Mouse (Mus musculus): Measurements from ENCODE around the gene Tmco3. TPM values are rescaled to one million over a fixed set of nuclear protein-coding genes. Genes with fewer than 3 reads are reported as not detected.
A peak's percentile ranks its signal among the peaks of the same experiment; 100 is the strongest.

Tmco3 gene
- polyA plus RNA-seq (2021) = 93.8 TPM

DNA sequence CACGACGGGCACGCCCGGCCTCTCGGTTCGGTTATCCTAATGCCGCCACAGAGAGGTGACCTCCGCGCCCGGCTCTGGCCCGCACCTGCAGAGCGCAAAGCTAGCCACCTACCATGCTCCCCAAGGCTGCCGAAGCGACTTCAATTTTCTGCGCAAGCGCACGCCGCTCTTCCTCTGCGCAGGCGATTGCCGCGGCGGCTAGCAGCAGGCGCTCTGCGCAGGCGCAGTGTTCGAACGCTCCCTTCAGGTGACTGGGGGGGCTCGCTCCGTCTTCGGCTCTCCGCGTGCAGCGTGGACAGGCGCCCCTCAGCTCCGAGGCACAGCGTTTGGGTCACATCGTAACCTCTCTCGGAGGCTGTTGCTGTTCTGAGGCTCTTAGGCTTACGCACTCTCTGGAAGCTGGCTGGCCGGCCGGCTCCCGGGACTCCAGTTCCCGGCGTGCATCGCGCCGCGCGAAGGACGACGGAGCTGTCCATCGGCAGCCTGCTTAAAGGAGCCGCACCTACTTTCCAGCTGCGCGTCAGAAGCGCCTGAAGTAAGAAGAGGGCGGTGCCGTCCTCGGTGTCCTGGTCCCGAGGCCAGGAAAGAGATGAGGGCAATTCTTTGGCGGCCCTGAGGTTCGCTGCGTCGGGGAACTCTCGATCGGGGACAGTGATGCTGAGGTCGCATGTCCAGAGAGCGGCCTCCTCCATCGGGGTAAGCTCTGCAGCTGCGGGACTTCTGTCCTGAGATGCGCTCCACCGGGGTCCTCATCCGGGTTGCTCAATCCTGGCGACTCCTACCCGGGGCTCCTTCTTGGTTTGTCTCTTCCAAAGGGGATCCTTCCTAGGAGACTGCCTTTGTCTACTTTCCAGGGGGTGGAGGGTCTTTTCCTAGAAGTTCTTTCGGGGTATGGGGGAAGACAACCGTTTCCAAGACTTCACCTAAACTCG is at the start of gene Tmco3, which contains the start of gene Dcun1d2:
TSS of gene Tmco3 (plus strand) at position 499 of the 932 bp plus-strand sequence.
TSS of gene Dcun1d2 (minus strand) at position 440 of the 932 bp plus-strand sequence.
- POLR2A ChIA-PET = interaction anchor here (0.5 to 1.1 kb wide), 3 partner anchors 11 to 315 kb away, joined by 3 to 4 read pairs (median 3); no protein-coding TSS in a partner anchor
- TF ChIP-seq CTCF (IDR thresholded peaks at IDR 0.05) = no peak

DNA sequence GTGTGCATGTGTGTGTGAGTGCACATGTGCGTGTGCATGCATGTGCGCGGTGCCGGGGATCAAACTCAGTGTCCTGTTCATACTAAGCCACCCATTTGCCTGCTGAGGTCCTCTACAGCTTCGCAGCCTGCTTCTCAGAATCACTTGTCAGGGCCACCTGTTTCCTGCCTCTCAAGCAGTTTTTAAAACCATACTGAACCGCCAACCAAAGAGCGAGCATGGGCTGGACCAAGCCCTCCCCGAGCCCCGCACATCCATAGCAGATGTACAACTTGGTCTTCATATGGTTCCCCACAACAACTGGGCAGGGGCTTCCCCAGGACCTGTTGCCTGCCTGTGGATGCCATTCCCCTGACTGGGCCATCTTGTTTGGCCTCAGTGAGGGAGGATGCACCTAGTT is 47.9 kb upstream of the Tmco3 start:
- ChIA-PET CTCF (no interaction called here), POLR2A (no interaction called here)
- DNase-seq (ENCODE audit: low read depth, low spot score) (no peak), ATAC-seq (no peak)
- H3K27me3 ChIP-seq = peaks cover 27% of the 10 kb centered on the region
- in situ Hi-C loops (cut with MboI; ENCODE audit: low pct_unique_long_range_greater_than_20kb) = no loop called here
- no peak for TF ChIP-seq CTCF (IDR thresholded peaks at IDR 0.05)

More for the DNA sequence above, at the start of gene Tmco3, which contains the start of gene Dcun1d2:
- ATAC-seq (peak; percentile 82), DNase-seq (ENCODE audit: low read depth, low spot score) (peak; percentile 88)
- CTCF ChIA-PET = interaction anchor here (1.3 kb wide), 1 partner anchor 10 kb away, joined by 4 read pairs; no protein-coding TSS in a partner anchor
- in situ Hi-C loops (cut with MboI; ENCODE audit: low pct_unique_long_range_greater_than_20kb) = no loop called here
- H3K27me3 ChIP-seq = no peaks in the 10 kb centered on the region

DNA sequence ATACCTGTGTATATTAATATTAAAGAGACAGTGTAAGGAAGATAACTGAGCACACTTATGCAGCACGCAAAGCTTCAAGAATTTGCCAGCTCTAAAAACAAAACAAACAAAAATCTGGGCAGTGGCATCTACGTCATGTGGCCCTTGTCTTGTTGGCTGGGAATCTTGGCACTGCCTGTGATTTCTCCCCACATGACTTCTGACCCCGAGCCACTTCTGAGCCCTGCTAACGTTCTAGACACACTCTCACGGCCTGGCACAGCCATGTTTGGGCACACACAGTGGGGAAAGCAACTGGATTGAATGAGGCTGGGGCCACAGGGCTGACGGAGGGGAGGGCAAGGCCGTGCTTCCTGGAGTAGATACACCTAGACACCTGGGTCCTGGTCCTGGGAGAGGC is 47.3 kb upstream of the Tmco3 start:
- DNase-seq (ENCODE audit: low read depth, low spot score) = no peak
- ChIA-PET CTCF (no interaction called here), POLR2A (no interaction called here)
- TF ChIP-seq CTCF (IDR thresholded peaks at IDR 0.05) = no peak
- in situ Hi-C loops (cut with MboI; ENCODE audit: low pct_unique_long_range_greater_than_20kb) = no loop called here
- ATAC-seq = no peak
- peaks cover 30% of the 10 kb centered on the region for H3K27me3 ChIP-seq

DNA sequence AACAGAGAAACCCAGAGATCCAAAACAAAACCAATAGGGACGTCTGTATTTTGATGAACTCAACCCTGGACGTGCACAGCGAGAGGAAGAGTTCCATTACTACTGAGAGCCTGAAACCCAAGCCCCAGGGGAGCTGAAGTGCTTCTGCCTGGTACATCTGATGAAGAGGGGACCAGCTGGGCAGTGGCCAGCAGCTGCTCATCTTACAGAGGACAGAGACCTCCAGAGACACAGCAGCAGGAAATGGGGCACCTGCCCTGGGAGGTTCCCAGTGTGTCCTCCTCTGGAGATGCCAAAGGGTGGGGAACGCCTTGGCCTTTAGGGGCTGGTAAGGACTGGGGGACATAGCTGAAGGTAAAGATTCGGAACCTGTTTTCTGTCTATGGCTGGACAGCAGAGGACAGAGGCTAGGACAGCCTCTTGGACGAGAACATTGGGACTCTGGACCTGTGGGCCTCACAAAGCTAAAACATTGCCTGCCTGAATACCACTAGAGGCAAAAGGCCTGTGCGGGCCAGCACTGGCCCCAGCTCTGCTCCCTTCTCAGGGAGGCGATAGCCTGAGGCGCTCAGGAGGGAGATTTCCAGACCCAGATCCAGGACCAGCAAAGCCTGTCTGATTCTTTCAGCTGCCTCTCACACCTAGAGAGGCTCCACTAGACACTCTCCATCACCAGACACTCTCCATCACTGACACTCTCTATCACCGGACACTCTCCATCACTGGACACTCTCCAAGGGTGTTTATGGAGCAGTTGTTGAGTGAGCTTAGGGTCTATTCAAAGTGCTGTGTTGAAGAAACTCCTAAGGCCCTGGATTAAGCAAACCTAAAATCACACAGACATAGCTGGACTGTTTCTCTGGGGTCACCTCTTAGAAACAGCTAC is 44.8 kb upstream of the Tmco3 start:
- in situ Hi-C loops (cut with MboI; ENCODE audit: low pct_unique_long_range_greater_than_20kb) = no loop called here
- ChIA-PET POLR2A (no interaction called here), CTCF (interaction anchor here (1.0 kb wide), 1 partner anchor 28 kb away, joined by 3 read pairs; no protein-coding TSS in a partner anchor)
- ATAC-seq = no peak
- peaks cover 38% of the 10 kb centered on the region for H3K27me3 ChIP-seq
- no peak for DNase-seq (ENCODE audit: low read depth, low spot score)
- no peak for TF ChIP-seq CTCF (IDR thresholded peaks at IDR 0.05)

DNA sequence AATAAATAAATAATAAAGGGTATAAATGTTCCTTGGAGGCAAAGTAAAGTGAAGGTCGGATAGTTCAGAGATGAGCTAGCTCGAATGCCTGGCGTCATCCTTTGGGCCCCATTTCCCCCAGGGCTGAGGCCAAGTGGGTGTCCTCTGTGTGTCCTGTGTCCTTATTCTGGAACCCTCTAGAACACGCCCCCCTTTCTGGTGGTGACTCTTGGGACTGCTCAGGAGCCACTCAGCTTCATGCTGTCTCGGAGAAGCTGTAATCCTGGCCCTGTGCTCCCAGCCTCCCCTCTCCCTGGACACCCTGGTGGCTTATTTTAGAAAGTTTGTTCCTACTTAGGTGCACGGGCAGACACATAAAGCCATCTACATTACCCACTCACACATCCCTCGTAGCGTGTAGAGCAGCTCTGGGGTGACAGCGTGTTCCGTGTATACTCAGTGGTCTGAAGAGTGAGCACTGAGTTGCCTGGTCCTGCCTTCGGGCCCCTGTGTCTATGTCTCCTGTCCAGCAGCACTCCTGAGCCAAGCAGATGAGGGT is 43.6 kb upstream of the Tmco3 start:
- POLR2A ChIA-PET = no interaction called here
- H3K27me3 ChIP-seq = peaks cover 48% of the 10 kb centered on the region
- no peak for ATAC-seq
- no peak for TF ChIP-seq CTCF (IDR thresholded peaks at IDR 0.05)
- no peak for DNase-seq (ENCODE audit: low read depth, low spot score)
- CTCF ChIA-PET = interaction anchor here (1.0 kb wide), 1 partner anchor 29 kb away, joined by 3 read pairs; no protein-coding TSS in a partner anchor
- in situ Hi-C loops (cut with MboI; ENCODE audit: low pct_unique_long_range_greater_than_20kb) = no loop called here

DNA sequence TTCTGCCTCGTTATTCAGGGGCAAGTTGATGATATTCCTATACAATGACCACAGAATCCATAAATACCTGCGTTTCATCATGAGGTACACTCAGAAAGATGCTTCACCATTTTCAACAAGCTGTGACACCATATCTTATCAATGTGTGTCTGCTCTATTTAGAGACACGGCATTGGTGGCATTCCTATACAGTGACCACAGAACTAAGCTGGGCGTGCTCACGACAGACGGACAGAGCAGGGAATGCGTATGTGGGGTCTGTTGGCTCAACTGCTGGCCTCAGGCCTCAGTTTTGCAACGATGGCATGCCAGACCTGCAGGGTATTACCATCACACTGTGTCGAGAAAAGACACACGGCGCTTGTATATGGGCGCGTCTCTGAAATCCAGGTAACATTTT is 35.2 kb upstream of the Tmco3 start:
- in situ Hi-C loops (cut with MboI; ENCODE audit: low pct_unique_long_range_greater_than_20kb) = no loop called here
- ATAC-seq (no peak), DNase-seq (ENCODE audit: low read depth, low spot score) (no peak)
- CTCF ChIA-PET = interaction anchor here (1.5 kb wide), 1 partner anchor 13 kb away, joined by 3 read pairs; no protein-coding TSS in a partner anchor
- peaks cover 22% of the 10 kb centered on the region for H3K27me3 ChIP-seq
- POLR2A ChIA-PET = no interaction called here
- TF ChIP-seq CTCF (IDR thresholded peaks at IDR 0.05) = no peak

DNA sequence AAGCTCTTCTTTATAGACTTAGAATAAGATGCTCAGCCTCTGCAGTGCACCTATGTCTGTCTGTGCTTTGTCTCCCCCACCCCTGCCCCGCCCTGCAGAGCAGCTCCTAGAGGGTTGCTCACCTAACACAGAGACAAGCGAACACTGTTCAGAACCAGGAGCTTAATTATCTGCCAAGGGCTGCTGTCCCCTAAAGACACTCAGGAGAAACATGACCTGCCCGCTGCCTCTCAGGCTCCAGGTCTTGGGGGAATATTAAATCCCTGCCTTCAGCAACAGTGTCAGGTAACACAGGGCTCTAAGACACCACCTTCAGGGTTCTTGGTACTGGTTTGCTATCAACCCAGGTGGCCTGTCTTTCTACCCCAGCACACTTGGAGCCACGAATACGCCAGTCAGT is 34.6 kb upstream of the Tmco3 start:
- DNase-seq (ENCODE audit: low read depth, low spot score) (no peak), ATAC-seq (no peak)
- peaks cover 16% of the 10 kb centered on the region for H3K27me3 ChIP-seq
- ChIA-PET POLR2A (no interaction called here), CTCF (interaction anchor here (0.9 to 1.5 kb wide), 2 partner anchors 9 to 12 kb away, joined by 3 read pairs; no protein-coding TSS in a partner anchor)
- in situ Hi-C loops (cut with MboI; ENCODE audit: low pct_unique_long_range_greater_than_20kb) = no loop called here
- no peak for TF ChIP-seq CTCF (IDR thresholded peaks at IDR 0.05)

DNA sequence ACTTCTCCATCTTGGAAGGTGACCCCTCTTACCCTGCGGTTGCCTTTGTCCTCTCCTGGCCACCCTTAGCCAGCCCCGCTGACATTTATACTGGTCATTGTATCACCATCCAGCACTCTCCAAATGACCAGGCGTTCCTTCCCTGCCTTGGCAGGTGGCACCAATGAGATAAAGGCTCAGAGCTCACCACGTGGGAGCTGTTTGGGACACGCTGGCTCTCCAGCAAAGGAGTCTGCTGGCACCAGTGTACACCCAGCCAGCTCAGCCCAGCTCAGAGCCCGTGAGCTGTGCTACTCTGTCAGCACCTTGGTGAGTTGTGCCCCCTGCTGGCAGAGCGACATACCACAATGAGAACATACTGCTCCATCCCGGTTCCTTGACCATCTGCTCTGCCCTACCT is 34.0 kb upstream of the Tmco3 start, which contains the start of gene Adprhl1:
TSS of gene Adprhl1 (minus strand) at position 144 of the 400 bp plus-strand sequence.
- peak; percentile 49 for ATAC-seq
- in situ Hi-C loops (cut with MboI; ENCODE audit: low pct_unique_long_range_greater_than_20kb) = no loop called here
- DNase-seq (ENCODE audit: low read depth, low spot score) = no peak
- ChIA-PET CTCF (interaction anchor here (0.9 to 1.5 kb wide), 2 partner anchors 9 to 12 kb away, joined by 3 read pairs; no protein-coding TSS in a partner anchor), POLR2A (no interaction called here)
- H3K27me3 ChIP-seq = peaks cover 12% of the 10 kb centered on the region
- TF ChIP-seq CTCF (IDR thresholded peaks at IDR 0.05) = no peak

DNA sequence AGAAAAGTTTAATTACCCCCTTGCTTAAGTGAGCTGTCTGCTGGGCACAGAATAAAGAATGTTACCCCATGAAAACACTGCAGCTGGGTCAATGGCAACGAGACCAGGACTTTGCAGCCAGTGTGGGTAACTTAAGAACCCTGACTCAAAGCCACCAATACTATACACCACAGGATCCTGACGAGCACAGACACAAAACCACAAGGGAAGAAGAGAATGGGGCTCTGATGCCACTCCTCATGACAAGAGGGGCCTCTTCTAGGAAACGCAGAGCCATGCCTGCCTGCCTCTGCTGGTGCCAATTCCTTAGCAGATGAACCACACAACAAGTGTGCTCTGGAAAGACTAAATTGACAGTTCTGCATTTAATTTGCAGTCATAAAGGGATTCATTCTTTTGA is 24.6 kb upstream of the Tmco3 start:
- ChIA-PET POLR2A (no interaction called here), CTCF (interaction anchor here (1.4 kb wide), 1 partner anchor 10 kb away, joined by 3 read pairs; the partner anchor contains the start of gene Adprhl1)
- no peaks in the 10 kb centered on the region for H3K27me3 ChIP-seq
- ATAC-seq = no peak
- DNase-seq (ENCODE audit: low read depth, low spot score) = no peak
- no peak for TF ChIP-seq CTCF (IDR thresholded peaks at IDR 0.05)
- in situ Hi-C loops (cut with MboI; ENCODE audit: low pct_unique_long_range_greater_than_20kb) = no loop called here

DNA sequence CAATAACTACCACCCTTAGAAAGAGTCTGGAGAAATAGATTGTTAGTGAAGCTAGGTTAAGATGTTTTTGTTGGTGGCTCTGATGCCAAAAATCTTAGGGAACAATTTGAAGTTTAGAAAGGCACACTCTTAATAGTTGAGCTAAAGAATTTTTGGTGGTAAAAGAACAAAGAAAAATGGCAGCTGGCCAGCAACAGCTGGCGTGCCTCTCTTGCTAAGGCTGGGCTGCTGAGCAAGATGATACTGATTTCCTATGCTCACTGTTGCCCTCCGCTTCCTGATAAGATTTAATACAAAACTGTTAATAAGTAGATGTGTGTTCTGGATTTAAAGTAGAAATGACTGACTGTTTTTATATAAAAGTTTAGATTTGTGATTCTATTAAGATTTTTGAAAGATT is 20.4 kb upstream of the Tmco3 start:
- no peak for TF ChIP-seq CTCF (IDR thresholded peaks at IDR 0.05)
- CTCF ChIA-PET = no interaction called here
- no peaks in the 10 kb centered on the region for H3K27me3 ChIP-seq
- in situ Hi-C loops (cut with MboI; ENCODE audit: low pct_unique_long_range_greater_than_20kb) = no loop called here
- DNase-seq (ENCODE audit: low read depth, low spot score) (no peak), ATAC-seq (no peak)
- POLR2A ChIA-PET = no interaction called here

All from Patski (cell line).